Mouse (Mus musculus) heart, postnatal 0 days (tissue): ENCODE results near the gene Polm.

ENCODE experiments used
- CTCF ChIP-seq: IDR thresholded peaks from 2 replicates; pipeline ENCODE4 v1.5.1; 2016; ENCODE audit warnings: antibody characterized with exemption, control low read depth, low read depth
- EP300 ChIP-seq: IDR thresholded peaks from 2 replicates; pipeline ENCODE4 v1.6.1; 2016; ENCODE audit warnings: antibody characterized with exemption, low read depth

DNA sequence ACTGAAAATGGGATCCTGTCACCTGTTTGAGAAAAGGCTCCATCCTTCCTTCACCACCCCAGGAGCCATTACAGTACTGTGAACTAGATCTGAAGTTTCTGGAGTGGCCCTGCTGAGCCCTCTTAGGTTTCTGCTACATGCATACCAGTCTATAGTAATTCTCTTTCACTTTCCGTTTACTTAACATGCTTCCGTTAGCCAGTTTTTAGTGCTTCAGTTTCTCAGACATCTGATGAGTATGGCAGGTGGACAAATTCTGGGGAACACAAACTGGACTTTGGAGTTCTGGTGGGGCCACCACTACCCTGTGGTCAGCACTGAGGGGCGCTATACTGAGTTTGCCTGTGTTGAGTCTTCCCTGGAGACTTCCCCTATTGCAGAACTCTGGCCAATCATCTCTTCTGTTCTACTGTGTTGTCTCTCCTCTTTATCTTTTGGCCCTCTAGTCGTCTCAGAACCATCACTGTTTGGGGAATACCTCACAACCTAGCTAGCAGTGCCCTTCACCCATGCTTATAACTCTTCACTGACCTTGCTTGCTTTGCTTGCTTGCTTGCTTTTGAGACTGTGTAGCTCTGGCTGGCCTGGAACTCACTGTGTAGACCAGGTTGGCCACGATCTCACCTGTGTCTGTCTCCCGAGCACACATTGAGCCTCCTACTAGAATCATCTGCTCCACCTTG lies 48.6 kb downstream of the Polm start:
- no peak for TF ChIP-seq CTCF
- TF ChIP-seq EP300, result no peak
